Mouse (Mus musculus) brown adipose tissue, adult 24 weeks (tissue): ENCODE data around the gene Fut9. TPM values are rescaled to one million over a fixed set of nuclear protein-coding genes. Genes with fewer than 3 reads are reported as not detected.

Experiments used
- H3K27ac ChIP-seq: fragments of 200-500 bp; replicated peaks from 2 replicates; pipeline ENCODE4 v1.5.1; 2012; ENCODE audit warnings: low read depth, mild to moderate bottlenecking, low read length
- H3K4me1 ChIP-seq: fragments of 200-500 bp; 2 replicates; pipeline ENCODE4 v1.6.1; 2012; ENCODE audit warnings: low read length, mixed read lengths; ENCODE audit not compliant: control insufficient read depth, insufficient read depth, insufficient read length
- H3K4me3 ChIP-seq: fragments of 200-500 bp; 2 replicates; pipeline ENCODE4 v1.5.1; 2012; ENCODE audit warnings: low read depth, mild to moderate bottlenecking, low read length, moderate library complexity; ENCODE audit not compliant: insufficient read depth
- polyA plus RNA-seq: library from polyadenylated mRNA; stranded (reverse); fragments of >200 nt; gene quantifications from 2 replicates; pipeline ENCODE4 v1.2.4, GENCODE M21; 2012; ENCODE audit not compliant: missing spikeins, insufficient read depth, insufficient read length

Gene Fut9
- not detected in 2 replicates for polyA plus RNA-seq

DNA sequence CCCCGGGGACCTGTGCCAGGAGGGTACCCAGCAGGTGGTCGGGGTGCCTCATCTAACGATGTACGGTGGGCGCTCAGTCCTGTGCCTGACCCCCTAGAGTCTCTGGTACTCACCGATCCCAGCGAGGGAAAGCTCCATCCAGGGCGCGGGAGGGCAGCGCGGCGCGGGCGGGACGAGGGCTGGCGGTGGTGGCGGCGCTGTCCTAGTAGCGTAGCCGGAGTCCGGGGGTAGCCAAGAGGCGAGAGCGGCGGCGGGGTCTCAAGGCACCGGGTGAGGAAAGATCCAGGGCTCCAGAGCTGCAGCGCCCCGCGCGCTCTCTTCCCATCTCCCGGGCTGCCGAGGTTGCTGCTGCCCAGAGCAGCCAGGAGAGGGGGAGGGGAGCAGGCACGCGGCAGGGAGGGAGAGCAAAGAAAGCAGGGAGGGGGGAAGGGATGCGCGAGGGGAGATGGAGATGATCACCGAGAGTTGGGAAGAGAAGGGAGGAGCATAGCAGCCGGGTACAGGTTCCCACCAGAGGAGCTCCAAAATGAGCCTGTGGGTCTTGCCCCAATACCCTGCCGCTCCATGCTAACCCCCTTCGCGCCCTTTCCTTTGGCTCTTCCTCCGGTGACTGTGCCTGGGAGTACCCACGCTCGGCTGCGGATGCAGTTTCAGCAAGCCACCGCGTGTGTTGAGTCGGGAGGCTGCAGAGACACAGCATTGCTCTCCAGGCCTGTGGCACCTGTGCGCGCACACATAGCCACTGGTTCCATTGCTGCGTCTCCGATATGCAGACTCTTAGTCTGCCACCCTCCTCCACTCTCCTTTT lies at the start of gene Fut9:
Gene Fut9, minus strand, starts transcription at position 769 of the 808 bp plus-strand sequence.
- no peak within 1 kb of the TSS for H3K4me3 ChIP-seq
- H3K4me1 ChIP-seq = no peaks in the 10 kb centered on the region
- H3K27ac ChIP-seq = no peak within 1 kb of the TSS

DNA sequence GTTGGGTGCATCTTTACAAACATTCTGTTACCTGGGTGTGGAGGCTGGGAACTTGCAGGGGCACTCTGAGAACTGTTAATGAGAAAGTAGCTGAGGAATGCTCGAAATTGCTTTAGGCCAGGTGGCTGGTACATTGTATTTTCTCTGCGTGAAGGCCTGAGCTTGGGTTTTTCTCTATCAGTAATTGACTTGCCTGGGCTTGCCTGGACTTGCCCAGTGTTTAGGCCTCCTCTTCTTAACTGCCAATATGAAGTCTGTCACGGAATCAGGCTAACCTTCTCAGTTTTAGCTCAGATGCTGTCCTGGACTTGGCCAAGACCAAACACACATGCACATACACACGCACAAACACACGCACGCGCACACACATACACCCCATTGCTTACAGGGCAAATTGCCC lies 15.7 kb upstream of the Fut9 start:
- no peaks in the 10 kb centered on the region for H3K4me1 ChIP-seq
- no peak overlapping the region for H3K4me3 ChIP-seq
- no peak overlapping the region for H3K27ac ChIP-seq

DNA sequence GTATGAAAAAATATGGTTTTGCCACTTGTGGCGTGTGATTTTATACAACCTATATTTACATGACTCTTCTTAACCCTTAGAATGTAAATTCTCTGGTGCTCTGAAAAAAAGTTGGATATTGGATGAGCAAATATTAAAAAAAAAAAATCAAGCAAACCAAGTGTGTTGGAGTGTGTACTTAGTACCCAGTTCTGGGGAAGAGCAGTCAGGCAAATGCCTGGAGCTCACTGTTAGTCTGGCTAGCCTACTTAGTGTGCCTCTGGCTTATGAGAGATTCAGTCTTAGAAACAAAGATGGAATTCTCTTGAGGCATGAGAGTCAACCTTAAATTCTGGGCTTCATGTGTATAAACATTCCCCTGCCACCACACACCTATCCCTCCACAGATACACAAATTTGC lies 13.3 kb upstream of the Fut9 start:
- H3K4me3 ChIP-seq = no peak overlapping the region
- H3K27ac ChIP-seq = no peak overlapping the region
- no peaks in the 10 kb centered on the region for H3K4me1 ChIP-seq

DNA sequence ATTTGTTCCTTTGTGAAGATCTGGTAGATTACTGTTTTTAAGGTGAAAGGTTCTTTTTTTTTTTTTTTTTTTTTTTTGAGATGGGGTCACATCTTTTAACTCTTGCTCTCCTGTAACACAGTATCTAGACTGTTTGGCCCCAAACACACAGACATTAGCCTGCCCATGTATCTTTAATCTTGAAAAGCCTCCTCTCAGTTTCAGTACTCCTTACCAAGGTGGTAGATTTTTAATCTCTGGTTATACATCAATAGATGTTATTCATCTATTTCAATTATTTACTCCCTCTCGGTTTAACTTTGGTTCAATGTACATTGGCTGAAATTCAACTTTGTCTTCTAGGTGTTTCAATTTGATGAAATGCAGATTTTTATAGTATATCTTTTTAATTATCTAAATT lies 10.0 kb upstream of the Fut9 start:
- Histone ChIP-seq H3K27ac (no peak overlapping the region), H3K4me1 (no peaks in the 10 kb centered on the region), H3K4me3 (no peak overlapping the region)

DNA sequence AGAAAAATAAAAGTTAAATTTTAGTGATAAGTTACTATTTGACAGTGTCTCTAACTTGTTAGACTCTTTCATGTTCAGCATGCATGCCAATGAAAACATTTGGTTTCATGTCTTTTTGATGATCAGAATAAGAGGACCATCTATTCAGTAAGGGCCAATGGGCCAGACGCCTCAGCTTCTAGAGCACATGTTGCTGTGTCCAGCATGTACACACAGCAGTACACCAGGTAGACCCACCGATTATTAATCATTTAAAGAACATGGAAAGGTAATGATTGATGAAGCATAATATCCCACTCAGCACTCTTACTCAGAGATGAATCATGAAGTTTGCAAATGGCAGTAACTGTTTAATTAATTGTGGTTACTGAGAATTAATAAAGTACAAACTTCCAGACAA lies 1.7 kb upstream of the Fut9 start:
- H3K4me3 ChIP-seq = no peak overlapping the region
- no peak overlapping the region for H3K27ac ChIP-seq
- H3K4me1 ChIP-seq = no peaks in the 10 kb centered on the region

DNA sequence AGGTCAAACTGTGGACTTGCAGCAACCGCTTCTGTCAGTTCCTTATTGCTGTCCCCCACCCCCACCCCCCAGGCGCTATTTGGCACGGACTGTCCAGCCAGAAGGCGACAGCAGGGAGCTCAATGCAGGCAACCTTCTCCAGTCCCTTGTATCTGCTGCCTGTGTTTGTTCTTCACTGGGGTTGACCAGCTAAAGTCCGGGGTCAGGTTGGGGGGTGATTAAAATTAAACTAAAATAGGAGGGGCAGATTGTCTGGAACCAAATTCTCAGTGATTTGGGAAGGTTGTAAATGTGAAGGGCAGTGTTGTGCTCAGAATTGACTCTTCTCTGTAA lies 206 bp upstream of the Fut9 start:
- no peak overlapping the region for H3K27ac ChIP-seq
- H3K4me3 ChIP-seq = no peak overlapping the region

DNA sequence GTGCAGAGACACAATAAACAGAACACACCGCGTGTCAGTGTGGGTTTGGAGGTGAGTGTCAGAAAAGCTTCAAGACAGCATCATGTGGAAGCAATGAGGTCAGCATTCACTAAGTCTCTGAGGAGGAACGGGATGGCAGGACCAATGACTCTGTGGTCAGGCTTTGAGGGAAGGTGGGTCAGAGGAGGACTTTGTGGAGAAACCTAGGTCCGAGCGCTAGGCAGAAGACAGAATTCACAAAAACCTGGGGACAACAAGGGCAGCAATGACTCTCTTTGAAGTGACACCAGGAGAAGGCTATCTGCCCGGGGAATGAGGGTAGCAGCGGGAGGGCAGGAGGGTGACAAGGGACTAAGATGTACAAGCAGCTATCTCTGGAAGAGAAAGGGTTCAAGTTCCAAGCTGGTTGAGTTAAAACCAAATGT lies 981 bp downstream of the Fut9 start:
- Histone ChIP-seq H3K27ac (no peak overlapping the region), H3K4me3 (no peak overlapping the region), H3K4me1 (no peaks in the 10 kb centered on the region)

More for the DNA sequence above, 206 bp upstream of the Fut9 start:
- no peaks in the 10 kb centered on the region for H3K4me1 ChIP-seq

DNA sequence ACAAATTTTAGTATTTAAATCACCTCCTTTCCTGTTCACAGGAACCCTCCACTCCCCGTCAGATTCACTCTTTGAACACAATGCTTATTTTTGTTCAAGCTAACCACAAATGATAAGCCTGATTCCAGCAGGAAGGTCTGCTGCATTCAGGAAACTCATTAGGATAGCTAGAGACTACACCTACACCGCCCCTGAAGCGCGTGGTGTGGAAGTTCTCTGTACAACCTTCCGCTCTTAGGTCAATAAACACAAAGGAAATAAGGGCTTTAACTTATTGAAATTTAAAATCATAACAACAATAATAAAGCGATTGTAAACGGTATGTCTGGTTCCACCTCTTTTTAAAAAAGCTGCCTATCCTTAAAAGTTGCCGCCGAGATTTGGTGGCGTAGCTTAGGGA lies 1.6 kb downstream of the Fut9 start:
- Histone ChIP-seq H3K4me3 (no peak overlapping the region), H3K27ac (no peak overlapping the region), H3K4me1 (no peaks in the 10 kb centered on the region)

DNA sequence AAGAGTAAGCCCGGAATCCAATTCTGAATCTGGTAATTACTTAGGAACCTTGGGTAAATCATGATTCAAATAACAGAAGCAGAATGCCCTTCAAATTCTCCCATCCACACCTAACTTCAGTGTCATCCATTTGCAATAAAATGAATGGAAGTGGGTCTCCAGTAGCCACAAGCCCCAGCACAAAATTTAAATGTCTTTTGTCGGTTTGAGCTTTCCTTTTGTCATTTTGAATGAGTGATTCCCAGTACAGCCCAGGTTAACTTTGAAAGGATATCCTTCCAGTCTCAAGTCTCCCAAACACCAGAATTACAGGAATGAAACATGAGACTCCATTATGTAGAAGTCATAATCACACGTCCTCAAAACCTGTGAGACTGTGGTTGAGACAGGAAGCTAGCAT lies 3.9 kb downstream of the Fut9 start:
- no peak overlapping the region for H3K27ac ChIP-seq
- H3K4me3 ChIP-seq = no peak overlapping the region
- H3K4me1 ChIP-seq = no peaks in the 10 kb centered on the region

DNA sequence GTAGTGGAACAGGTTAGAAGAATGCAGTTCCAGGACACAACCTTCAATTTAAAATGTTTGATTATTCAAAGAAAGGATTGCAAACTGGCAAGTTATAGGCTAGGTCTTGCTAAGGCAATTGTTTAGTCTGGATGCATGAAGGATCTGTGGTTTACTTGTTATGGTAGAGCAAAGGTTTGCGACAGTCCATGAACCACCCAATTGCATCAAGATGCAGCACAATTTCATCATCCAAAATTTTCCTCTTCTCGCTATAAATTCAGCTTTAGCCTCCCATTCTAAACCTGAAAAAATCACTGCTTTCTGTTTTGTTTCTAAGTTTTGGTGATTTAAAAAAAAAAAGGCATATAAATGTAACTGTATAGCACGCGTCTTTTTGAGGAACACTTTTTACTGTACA lies 14.8 kb downstream of the Fut9 start:
- H3K4me1 ChIP-seq = no peaks in the 10 kb centered on the region
- no peak overlapping the region for H3K4me3 ChIP-seq
- no peak overlapping the region for H3K27ac ChIP-seq

DNA sequence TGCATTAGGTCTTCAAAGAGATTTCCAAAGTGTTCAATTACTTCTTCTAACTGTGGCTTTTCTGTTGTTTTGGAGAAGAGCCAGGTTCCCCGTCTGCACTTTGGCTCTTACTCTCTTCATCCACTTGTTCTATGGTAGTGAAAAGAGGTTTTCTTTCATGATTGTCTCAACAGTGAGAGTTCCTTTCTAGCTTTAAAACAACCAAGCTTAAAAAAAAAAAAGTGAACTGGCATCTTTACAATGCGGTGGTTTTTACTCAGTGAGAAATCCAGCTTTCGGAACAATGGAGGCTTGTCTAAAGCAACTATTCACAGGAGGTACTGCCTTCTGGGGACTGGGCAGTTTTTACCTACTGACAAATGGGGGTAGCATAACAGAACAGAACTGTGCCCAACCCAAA lies 31.4 kb downstream of the Fut9 start:
- Histone ChIP-seq H3K4me1 (no peaks in the 10 kb centered on the region), H3K4me3 (no peak overlapping the region)

DNA sequence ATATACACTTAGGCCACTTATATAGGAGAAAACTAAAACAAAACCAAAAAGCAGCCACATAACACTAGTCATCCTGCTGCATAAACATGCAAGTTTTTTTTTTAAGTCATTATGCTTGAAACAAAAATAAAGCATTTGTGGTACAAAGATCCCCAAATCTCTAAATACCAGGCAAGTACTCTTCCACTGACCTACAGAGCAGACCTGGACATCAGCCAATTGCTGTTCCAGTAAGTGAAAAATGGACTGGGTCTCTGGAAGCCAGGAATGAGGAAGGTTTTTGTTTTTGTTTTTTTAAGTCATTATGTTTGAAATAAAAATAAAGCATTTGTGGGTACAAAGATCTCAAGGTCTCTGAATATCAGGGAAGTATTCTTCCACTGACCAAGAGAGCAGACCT lies 37.0 kb downstream of the Fut9 start:
- Histone ChIP-seq H3K27ac (no peak overlapping the region), H3K4me1 (no peaks in the 10 kb centered on the region), H3K4me3 (no peak overlapping the region)

More for the DNA sequence above, 31.4 kb downstream of the Fut9 start:
- no peak overlapping the region for H3K27ac ChIP-seq

DNA sequence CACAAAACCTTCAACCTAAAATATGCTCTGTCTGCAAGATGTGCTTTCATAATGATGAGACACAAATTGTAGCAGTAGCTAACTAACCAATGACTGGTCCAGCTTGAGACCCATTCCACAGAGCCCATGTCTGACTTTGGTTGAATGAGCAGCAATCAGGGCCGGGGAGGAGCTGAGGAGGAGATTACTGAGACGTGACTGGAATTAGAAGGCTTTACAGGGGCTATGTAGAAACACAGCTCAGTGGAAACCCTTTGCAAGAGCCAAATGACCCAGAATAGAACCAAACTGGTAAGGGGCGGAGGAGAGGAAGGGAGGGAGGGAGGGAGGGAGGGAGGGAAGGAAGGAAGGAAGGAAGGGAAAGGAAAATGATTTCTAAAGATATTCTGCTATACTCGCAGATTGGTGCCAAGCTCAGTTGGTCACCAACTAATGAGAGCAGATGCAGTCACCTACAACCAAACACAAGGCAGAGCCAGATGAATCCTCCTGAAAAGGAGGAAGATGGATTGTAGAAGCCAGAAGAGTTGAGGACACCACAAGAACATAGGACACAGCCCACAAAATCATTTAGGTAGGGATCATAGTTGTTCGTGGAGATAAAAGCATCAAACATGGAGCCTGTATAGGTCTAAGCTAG lies 42.0 kb downstream of the Fut9 start:
- H3K27ac ChIP-seq = no peak overlapping the region
- no peaks in the 10 kb centered on the region for H3K4me1 ChIP-seq
- no peak overlapping the region for H3K4me3 ChIP-seq

DNA sequence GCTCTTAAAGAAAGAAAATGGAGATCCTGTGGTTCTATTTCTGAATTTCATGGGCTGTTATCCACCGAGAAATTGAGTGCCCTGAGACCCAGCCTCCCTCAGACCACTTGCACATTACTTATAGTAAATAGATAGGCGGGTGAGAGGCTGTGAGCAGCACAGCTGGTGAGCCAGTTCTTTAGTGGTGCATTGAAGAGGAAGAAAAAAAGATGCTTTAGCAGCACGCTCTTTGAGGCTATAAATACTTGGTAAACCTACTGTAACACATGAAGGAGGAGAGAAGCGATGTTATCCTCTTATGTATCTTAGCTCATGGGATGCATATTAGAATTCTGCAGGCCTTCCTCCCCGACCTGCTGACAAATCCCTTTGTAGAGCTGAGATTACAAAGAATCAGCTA lies 58.5 kb downstream of the Fut9 start:
- H3K4me3 ChIP-seq = no peak overlapping the region
- no peak overlapping the region for H3K27ac ChIP-seq
- no peaks in the 10 kb centered on the region for H3K4me1 ChIP-seq

DNA sequence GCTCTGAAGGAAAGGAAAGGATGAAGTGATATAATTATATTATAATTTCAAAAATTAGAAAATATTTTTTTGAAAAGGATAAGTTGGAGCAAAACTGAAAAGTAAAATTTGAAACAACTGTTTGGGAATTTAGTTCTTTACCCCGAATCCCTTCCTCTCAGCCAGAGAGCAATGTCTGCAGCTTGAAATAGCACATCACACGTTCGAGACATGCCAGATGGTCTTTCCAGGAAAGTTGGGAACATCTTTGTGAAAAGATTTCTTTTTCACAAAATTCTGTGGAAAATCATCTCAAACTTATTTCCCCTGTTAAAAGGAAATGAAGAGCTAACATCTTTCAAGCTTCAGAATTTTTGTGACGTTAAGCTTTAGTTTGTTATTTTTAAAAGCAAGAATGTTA lies 61.3 kb downstream of the Fut9 start:
- no peak overlapping the region for H3K4me3 ChIP-seq
- no peak overlapping the region for H3K27ac ChIP-seq
- no peaks in the 10 kb centered on the region for H3K4me1 ChIP-seq

DNA sequence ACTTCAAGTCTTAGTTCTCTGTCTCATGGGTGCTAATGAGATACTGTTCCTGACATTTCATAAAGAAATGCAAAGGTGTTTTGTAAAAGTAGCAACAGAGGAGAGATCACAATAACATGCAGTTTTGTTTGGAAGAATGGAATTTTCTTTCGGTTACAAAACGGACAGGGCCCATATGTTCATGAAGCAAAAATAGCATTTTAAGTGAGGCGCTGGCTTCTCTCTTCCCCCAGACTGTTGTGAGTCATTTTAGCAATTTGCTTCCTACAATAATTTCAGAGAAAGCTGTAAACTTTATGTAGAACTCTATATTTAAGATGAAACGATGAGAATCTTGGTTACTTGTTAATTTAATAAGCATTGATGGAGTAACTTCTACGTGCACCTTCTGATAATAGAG lies 78.5 kb downstream of the Fut9 start:
- H3K4me1 ChIP-seq = no peaks in the 10 kb centered on the region
- H3K4me3 ChIP-seq = no peak overlapping the region
- H3K27ac ChIP-seq = no peak overlapping the region
